Mouse (Mus musculus) MEL (cell line): Measurements from ENCODE around the gene 6430550D23Rik. TPM values are rescaled to one million over a fixed set of nuclear protein-coding genes. Genes with fewer than 3 reads are reported as not detected.

ENCODE experiments used
- DNase-seq: peaks from one replicate; pipeline ENCODE4 v3.0.0; 2011; ENCODE audit warnings: low read depth, low spot score
- H3K27ac ChIP-seq: 2 replicates; pipeline ENCODE4 v1.5.1; 2012; ENCODE audit warnings: low read depth, mild to moderate bottlenecking, control low read depth, low read length, moderate library complexity; ENCODE audit not compliant: control insufficient read depth
- H3K27me3 ChIP-seq, 2 experiments: fragments of 150-350 bp in 1 of 2; sonication (generic) in 1 of 2; 2 replicates each; pipeline ENCODE4 v1.6.1; 2012; ENCODE audit warnings: low read length in 2 of 2, mild to moderate bottlenecking in 2 of 2, improper control_type of control experiment in 1 of 2, moderate library complexity in 1 of 2; ENCODE audit not compliant: insufficient read depth in 2 of 2, control insufficient read depth in 1 of 2
- H3K36me3 ChIP-seq, 2 experiments: 2 replicates each; pipeline ENCODE4 v1.6.1; 2012 to 2014; ENCODE audit warnings: low read length in 2 of 2, improper control_type of control experiment in 1 of 2, inconsistent platforms in 1 of 2, mild to moderate bottlenecking in 1 of 2; ENCODE audit not compliant: insufficient read depth in 2 of 2, control insufficient read depth in 1 of 2
- H3K4me1 ChIP-seq, 2 experiments: fragments of 150-350 bp in 1 of 2; sonication (generic) in 1 of 2; 2 replicates each; pipeline ENCODE4 v1.6.1; 2012; ENCODE audit warnings: low read length in 2 of 2, improper control_type of control experiment in 1 of 2, mild to moderate bottlenecking in 1 of 2; ENCODE audit not compliant: insufficient read depth in 2 of 2, control insufficient read depth in 1 of 2
- H3K4me3 ChIP-seq, 2 experiments: fragments of 150-350 bp in 1 of 2; sonication (generic) in 1 of 2; 2 replicates each; pipeline ENCODE4 v1.5.1; 2012; ENCODE audit warnings: low read depth in 2 of 2, low read length in 2 of 2, mild to moderate bottlenecking in 2 of 2, moderate library complexity in 2 of 2, control low read depth in 1 of 2, improper control_type of control experiment in 1 of 2; ENCODE audit not compliant: control insufficient read depth in 1 of 2, insufficient read depth in 1 of 2
- H3K79me2 ChIP-seq: 2 replicates; pipeline ENCODE4 v1.6.1; 2012; ENCODE audit warnings: mild to moderate bottlenecking, low read length, moderate library complexity; ENCODE audit not compliant: control insufficient read depth, poor library complexity, insufficient read depth
- H3K9ac ChIP-seq: 2 replicates; pipeline ENCODE4 v1.6.1; 2012; ENCODE audit warnings: low read depth, mild to moderate bottlenecking, control low read depth, low read length, moderate library complexity; ENCODE audit not compliant: control insufficient read depth, poor library complexity, severe bottlenecking
- H3K9me3 ChIP-seq: fragments of 150-350 bp; sonication (generic); replicated peaks from 2 replicates; pipeline ENCODE4 v1.6.1; 2012; ENCODE audit warnings: mild to moderate bottlenecking, low read length, improper control_type of control experiment, moderate library complexity; ENCODE audit not compliant: insufficient read depth
- BHLHE40 ChIP-seq: IDR thresholded peaks from 2 replicates; pipeline ENCODE4 v1.6.1; 2012; ENCODE audit warnings: low read depth, mild to moderate bottlenecking, inconsistent platforms, low read length, improper control_type of control experiment, borderline replicate concordance
- CHD1 ChIP-seq: IDR thresholded peaks from 2 replicates; pipeline ENCODE4 v1.6.1; 2012; ENCODE audit warnings: low read depth, mild to moderate bottlenecking, inconsistent platforms, low read length, improper control_type of control experiment
- CTCF ChIP-seq, 3 experiments: IDR thresholded peaks in 2 of 3; conservative IDR thresholded peaks in 1 of 3; 2 replicates each; pipeline ENCODE4 v1.5.1; 2011 to 2012; ENCODE audit warnings: low read length in 3 of 3, low read depth in 2 of 3, mild to moderate bottlenecking in 2 of 3, improper control_type of control experiment in 1 of 3, inconsistent platforms in 1 of 3, mixed read lengths in 1 of 3, moderate library complexity in 1 of 3; ENCODE audit not compliant: control insufficient read depth in 1 of 3, insufficient read depth in 1 of 3, poor library complexity in 1 of 3, severe bottlenecking in 1 of 3
- ELF1 ChIP-seq: IDR thresholded peaks from 2 replicates; pipeline ENCODE4 v1.6.1; 2014; ENCODE audit warnings: low read depth, mild to moderate bottlenecking, inconsistent platforms, low read length, improper control_type of control experiment, moderate library complexity
- ETS1 ChIP-seq: IDR thresholded peaks from 2 replicates; pipeline ENCODE4 v1.6.1; 2012; ENCODE audit warnings: low read depth, mild to moderate bottlenecking, inconsistent platforms, low read length, improper control_type of control experiment, moderate library complexity
- HCFC1 ChIP-seq: IDR thresholded peaks from 2 replicates; pipeline ENCODE4 v1.6.1; 2012; ENCODE audit warnings: low read depth, mild to moderate bottlenecking, inconsistent platforms, low read length, improper control_type of control experiment, moderate library complexity
- MAFK ChIP-seq: IDR thresholded peaks from 2 replicates; pipeline ENCODE4 v1.6.1; 2011; ENCODE audit warnings: low read depth, mild to moderate bottlenecking, low read length, improper control_type of control experiment, borderline replicate concordance
- MAX ChIP-seq: IDR thresholded peaks from 2 replicates; pipeline ENCODE4 v1.6.1; 2011; ENCODE audit warnings: low read length, improper control_type of control experiment
- MEF2A ChIP-seq: IDR thresholded peaks from 2 replicates; pipeline ENCODE4 v1.6.1; 2014; ENCODE audit warnings: low read depth, mild to moderate bottlenecking, inconsistent platforms, low read length, improper control_type of control experiment; ENCODE audit not compliant: poor library complexity, insufficient replicate concordance, severe bottlenecking; ENCODE audit errors: extremely low read depth
- MXI1 ChIP-seq: IDR thresholded peaks from 2 replicates; pipeline ENCODE4 v1.6.1; 2011; ENCODE audit warnings: mild to moderate bottlenecking, low read depth, low read length, improper control_type of control experiment
- MYC ChIP-seq: IDR thresholded peaks from 2 replicates; pipeline ENCODE4 v1.6.1; 2011; ENCODE audit warnings: low read depth, mild to moderate bottlenecking, low read length, improper control_type of control experiment, moderate library complexity
- NELFE ChIP-seq: IDR thresholded peaks from 2 replicates; pipeline ENCODE4 v1.6.1; 2011; ENCODE audit warnings: low read depth, low read length, improper control_type of control experiment
- POLR2AphosphoS2 ChIP-seq: IDR thresholded peaks from 2 replicates; pipeline ENCODE4 v1.6.1; 2011; ENCODE audit warnings: low read length, improper control_type of control experiment
- SIN3A ChIP-seq: IDR thresholded peaks from 2 replicates; pipeline ENCODE4 v1.6.1; 2012; ENCODE audit warnings: low read length, improper control_type of control experiment, inconsistent platforms
- SMC3 ChIP-seq: IDR thresholded peaks from 2 replicates; pipeline ENCODE4 v1.6.1; 2011; ENCODE audit warnings: low read depth, low read length, improper control_type of control experiment
- TBP ChIP-seq: IDR thresholded peaks from 2 replicates; pipeline ENCODE4 v1.8.0; 2011; ENCODE audit warnings: low read depth, low read length, improper control_type of control experiment
- TCF12 ChIP-seq: IDR thresholded peaks from 2 replicates; pipeline ENCODE4 v1.6.1; 2014; ENCODE audit warnings: low read depth, mild to moderate bottlenecking, inconsistent platforms, low read length, improper control_type of control experiment, moderate library complexity
- polyA plus RNA-seq, 2 experiments: library from polyadenylated mRNA; stranded (reverse) in 1 of 2; unstranded in 1 of 2; fragments of >175 nt in 1 of 2; fragments of >200 nt in 1 of 2; gene quantifications; 2 replicates each; pipeline versions ENCODE4 v1.2.1 to v1.2.4; 2012; ENCODE audit warnings: low replicate concordance in 2 of 2, low read depth in 1 of 2; ENCODE audit not compliant: insufficient read length in 2 of 2, insufficient read depth in 1 of 2, missing spikeins in 1 of 2
- total RNA-seq: library from RNA; depleted of rRNA; stranded (reverse); fragments of 300-350 nt; gene quantifications from 2 replicates; pipeline ENCODE4 v1.2.3, GENCODE M21; 2012

6430550D23Rik gene
- total and polyA plus RNA-seq, 3 experiments: 1.1 TPM; not detected in 1

GRCm38 (mm10) chr2:155929531-155930442 is 78.0 kb downstream of the 6430550D23Rik start, which contains the start of gene Uqcc1 (continued):
- TF ChIP-seq MEF2A (no peak), MXI1 (peak; percentile 95), SMC3 (no peak), ELF1 (peak; percentile 86), CTCF (IDR thresholded peaks at IDR 0.05 in 2 of 3, conservative IDR thresholded peaks at IDR 0.05 in 1 of 3; ENCODE audit: control insufficient read depth in 1 of 3, insufficient read depth in 1 of 3, low read depth in 2 of 3, low read length in 3 of 3, poor library complexity in 1 of 3, severe bottlenecking in 1 of 3) (no peak)

GRCm38 (mm10) chr2:155928711-155929345 is 78.9 kb downstream of the 6430550D23Rik start:
- no peak for TF ChIP-seq MAFK
- no peak for TF ChIP-seq CHD1
- peak; percentile 80 for TF ChIP-seq MAX
- no peak for TF ChIP-seq NELFE
- 0 out of 2 replicates have a peak, but pooled peaks have one; percentile 56 for TF ChIP-seq HCFC1
- TF ChIP-seq MEF2A: no peak
- TF ChIP-seq ETS1: no peak
- TF ChIP-seq POLR2AphosphoS2: no peak
- no peak for TF ChIP-seq BHLHE40
- TF ChIP-seq ELF1: no peak
- 0 out of 2 replicates have a peak, but pooled peaks have one; percentile 5 for TF ChIP-seq TCF12
- TF ChIP-seq SIN3A: peak; percentile 78
- peak; percentile 96 for TF ChIP-seq MXI1
- peak; percentile 62; the same call in 1 of the 2 replicates for TF ChIP-seq MYC
- TF ChIP-seq CTCF (IDR thresholded peaks at IDR 0.05 in 2 of 3, conservative IDR thresholded peaks at IDR 0.05 in 1 of 3; ENCODE audit: control insufficient read depth in 1 of 3, insufficient read depth in 1 of 3, low read depth in 2 of 3, low read length in 3 of 3, poor library complexity in 1 of 3, severe bottlenecking in 1 of 3): no peak
- peak; percentile 19; the same call in 1 of the 2 replicates for TF ChIP-seq TBP
- peak overlapping the region; percentile 98 for H3K27ac ChIP-seq
- DNase-seq: peak; percentile 72
- H3K4me3 ChIP-seq: peak overlapping the region; percentile 85 to 92
- H3K4me1 ChIP-seq: peaks cover 3 to 26% of the 10 kb centered on the region in 2 experiments; a peak in 3 of 4 replicates
- peak overlapping the region; percentile 82 for H3K9ac ChIP-seq
- H3K27me3 ChIP-seq: no peaks in the 10 kb centered on the region
- H3K9me3 ChIP-seq: no peaks in the 10 kb centered on the region
- peaks cover 45% of the 10 kb centered on the region for H3K79me2 ChIP-seq
- H3K36me3 ChIP-seq: peaks cover 2 to 29% of the 10 kb centered on the region in 2 experiments; a peak in 3 of 4 replicates
